Mouse (Mus musculus) midbrain, embryonic 16.5 days (tissue): ENCODE measurements around the gene Cd5l. TPM values are rescaled to one million over a fixed set of nuclear protein-coding genes. Genes with fewer than 3 reads are reported as not detected.
"Not testable (repeated sequence)": the region's sequence is repeated elsewhere in the genome, so short reads cannot be mapped to it uniquely, and the experiment has no call there.

Experiments used
- ATAC-seq: fragments of 200-750 bp; cut with Nextera tagmentation; 2 replicates; pipeline ENCODE4 v1.8.0; 2017; ENCODE audit warnings: moderate TSS enrichment
- H3K27ac ChIP-seq: fragments of 300-500 bp; sonication (generic); 2 replicates; pipeline ENCODE4 v1.5.1; 2014; ENCODE audit warnings: mild to moderate bottlenecking, low read length, mixed read lengths
- H3K27me3 ChIP-seq: fragments of 300-500 bp; sonication (generic); 2 replicates; pipeline ENCODE4 v1.6.1; 2014; ENCODE audit warnings: low read depth, low read length, mixed read lengths; ENCODE audit not compliant: control insufficient read depth, insufficient read depth
- H3K36me3 ChIP-seq: fragments of 300-500 bp; sonication (generic); 2 replicates; pipeline ENCODE4 v1.6.1; 2014; ENCODE audit warnings: mild to moderate bottlenecking, low read length, moderate library complexity, mixed read lengths; ENCODE audit not compliant: control insufficient read depth, insufficient read depth
- H3K4me1 ChIP-seq: fragments of 300-500 bp; sonication (generic); 2 replicates; pipeline ENCODE4 v1.6.1; 2014; ENCODE audit warnings: mild to moderate bottlenecking, low read length, mixed read lengths; ENCODE audit not compliant: control insufficient read depth, insufficient read depth
- H3K4me2 ChIP-seq: fragments of 300-500 bp; sonication (generic); 2 replicates; pipeline ENCODE4 v1.6.1; 2014; ENCODE audit warnings: mild to moderate bottlenecking, low read length, mixed read lengths
- H3K4me3 ChIP-seq: fragments of 300-500 bp; sonication (generic); 2 replicates; pipeline ENCODE4 v1.5.1; 2014; ENCODE audit warnings: low read depth, mild to moderate bottlenecking, low read length, moderate library complexity, mixed read lengths
- H3K9ac ChIP-seq: fragments of 300-500 bp; sonication (generic); 2 replicates; pipeline ENCODE4 v1.6.1; 2014; ENCODE audit warnings: low read depth, low read length, mixed read lengths
- H3K9me3 ChIP-seq: fragments of 300-500 bp; sonication (generic); replicated peaks from 2 replicates; pipeline ENCODE4 v1.6.1; 2014; ENCODE audit warnings: mild to moderate bottlenecking, low read length, mixed read lengths; ENCODE audit not compliant: control insufficient read depth, poor library complexity, severe bottlenecking
- WGBS: fragments of 180-500 bp; shearing (Covaris S2); extraction: QIAGEN DNeasy Blood & Tissue Kit; methylation state at CpG from one replicate; pipeline ENCODE4 v1.1.7; 2014; 5-methylcytosine and 5-hydroxymethylcytosine counted together
- polyA plus RNA-seq: library from polyadenylated mRNA; unstranded; fragments of >200 nt; fragmentation: Nextera tagmentation; extraction: Ambion mirVana; gene quantifications from 2 replicates; pipeline ENCODE4 v1.2.1, GENCODE M21; 2015

Cd5l gene
- polyA plus RNA-seq, 1 experiment from 2014 or later: 0.11 TPM

DNA sequence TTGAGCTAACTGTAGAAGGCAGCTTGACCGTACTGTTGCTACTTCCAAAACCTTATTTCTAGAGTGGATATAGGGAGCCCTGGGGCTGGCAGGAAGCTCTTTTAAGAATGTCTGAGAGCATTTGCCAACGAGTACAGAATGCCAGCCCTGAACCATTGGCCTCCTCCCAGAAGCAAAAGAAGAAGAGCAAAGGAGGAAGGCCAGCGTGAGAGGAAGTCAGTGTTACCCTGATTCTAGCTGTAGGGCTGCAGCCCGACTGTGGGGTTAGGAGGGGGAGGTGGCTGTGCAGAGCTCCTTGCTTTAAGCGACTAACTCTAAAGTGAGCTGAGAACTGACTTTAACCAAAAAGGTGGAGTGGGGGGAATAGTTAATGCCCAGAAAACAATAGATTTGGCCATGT lies 11.5 kb downstream of the Cd5l start:
- Histone ChIP-seq H3K4me1 (no peaks in the 10 kb centered on the region), H3K9me3 (no peaks in the 10 kb centered on the region), H3K27me3 (no peaks in the 10 kb centered on the region), H3K9ac (no peak overlapping the region), H3K4me2 (no peak overlapping the region), H3K27ac (no peak overlapping the region), H3K36me3 (no peaks in the 10 kb centered on the region), H3K4me3 (no peak overlapping the region)
- 86% methylated on average over 5 of the region's 5 CpGs for WGBS
- no peak for ATAC-seq

DNA sequence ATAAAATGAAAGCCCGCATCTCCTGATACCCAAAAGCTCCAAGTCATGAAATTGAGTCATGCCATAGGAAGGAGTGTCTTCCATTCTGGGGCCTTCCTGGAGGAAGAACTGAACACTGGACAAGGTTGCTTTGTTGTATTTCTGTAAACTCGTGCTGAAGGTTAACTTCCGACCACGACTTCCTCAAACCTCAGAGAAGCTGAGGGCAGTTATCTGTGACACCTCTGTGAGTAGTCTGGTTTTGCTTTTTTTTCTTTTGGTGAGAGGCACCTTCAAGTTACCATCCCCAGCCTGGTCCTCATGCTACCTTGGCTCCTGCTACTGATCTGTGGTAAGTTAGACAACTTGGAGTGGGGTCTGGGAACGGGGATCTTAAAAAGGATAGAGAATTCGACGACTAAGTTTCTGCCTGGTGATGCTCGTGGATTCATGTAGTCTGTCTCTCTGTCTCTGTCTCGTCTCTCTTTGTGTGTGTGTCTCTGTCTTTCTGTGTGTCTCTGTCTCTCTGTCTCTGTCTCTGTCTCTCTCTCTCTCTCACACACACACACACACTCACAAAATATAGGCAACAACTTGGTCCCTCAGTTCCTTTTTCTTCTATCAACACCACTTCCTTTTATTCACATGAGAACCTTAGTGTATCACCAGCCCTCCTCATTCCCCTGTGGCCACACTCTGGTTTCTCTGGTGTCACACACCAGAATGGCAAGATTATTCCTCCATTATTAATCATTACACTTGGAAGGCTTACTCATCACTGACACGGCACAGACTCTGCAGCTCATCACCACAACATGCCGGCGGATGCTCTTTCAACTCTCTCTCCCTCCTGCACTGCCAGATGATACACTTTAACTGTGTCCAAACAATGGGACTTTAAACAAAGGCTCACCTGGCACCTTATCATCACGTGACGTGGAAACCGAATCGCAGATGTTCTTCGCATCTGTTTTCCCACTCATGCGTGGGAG lies 18.8 kb downstream of the Cd5l start, which contains the start of gene Fcrl1:
TSS of gene Fcrl1 (plus strand) at position 193 of the 971 bp plus-strand sequence.
- 83% methylated on average over 18 of the region's 18 CpGs for WGBS
- no peak within 1 kb of the TSS for H3K4me2 ChIP-seq
- no peak within 1 kb of the TSS for H3K27ac ChIP-seq

DNA sequence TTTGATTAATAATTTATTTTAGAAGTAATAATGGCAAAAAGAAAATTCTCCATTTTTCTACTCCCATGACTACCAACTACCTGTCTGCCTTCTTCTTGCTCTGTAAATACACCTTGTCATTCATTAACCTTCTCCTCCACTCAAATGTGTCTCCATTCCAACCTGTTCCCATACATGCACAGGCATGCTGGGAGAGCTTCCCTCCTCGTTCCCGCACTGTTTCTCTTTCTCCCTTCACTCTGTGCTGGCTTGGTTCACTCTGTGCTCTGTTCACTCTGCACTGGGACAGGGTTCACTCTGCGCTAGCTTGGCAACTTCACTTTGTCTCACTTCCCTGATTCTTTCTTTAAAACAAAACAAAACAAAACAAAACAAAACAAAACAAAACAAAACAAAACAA lies 19.5 kb downstream of the Cd5l start:
- no peak overlapping the region for H3K9ac ChIP-seq
- no peak overlapping the region for H3K4me3 ChIP-seq
- H3K27ac ChIP-seq: no peak overlapping the region
- no peaks in the 10 kb centered on the region for H3K9me3 ChIP-seq
- no peaks in the 10 kb centered on the region for H3K4me1 ChIP-seq
- 71% methylated on average over 3 of the region's 3 CpGs for WGBS
- no peaks in the 10 kb centered on the region for H3K36me3 ChIP-seq
- no peak for ATAC-seq
- H3K4me2 ChIP-seq: no peak overlapping the region
- no peaks in the 10 kb centered on the region for H3K27me3 ChIP-seq

More for the DNA sequence above, 18.8 kb downstream of the Cd5l start, which contains the start of gene Fcrl1:
- H3K4me3 ChIP-seq: no peak within 1 kb of the TSS
- no peak for ATAC-seq
- no peaks in the 10 kb centered on the region for H3K27me3 ChIP-seq
- H3K4me1 ChIP-seq: no peaks in the 10 kb centered on the region
- H3K36me3 ChIP-seq: no peaks in the 10 kb centered on the region
- H3K9ac ChIP-seq: no peak within 1 kb of the TSS
- no peaks in the 10 kb centered on the region for H3K9me3 ChIP-seq

DNA sequence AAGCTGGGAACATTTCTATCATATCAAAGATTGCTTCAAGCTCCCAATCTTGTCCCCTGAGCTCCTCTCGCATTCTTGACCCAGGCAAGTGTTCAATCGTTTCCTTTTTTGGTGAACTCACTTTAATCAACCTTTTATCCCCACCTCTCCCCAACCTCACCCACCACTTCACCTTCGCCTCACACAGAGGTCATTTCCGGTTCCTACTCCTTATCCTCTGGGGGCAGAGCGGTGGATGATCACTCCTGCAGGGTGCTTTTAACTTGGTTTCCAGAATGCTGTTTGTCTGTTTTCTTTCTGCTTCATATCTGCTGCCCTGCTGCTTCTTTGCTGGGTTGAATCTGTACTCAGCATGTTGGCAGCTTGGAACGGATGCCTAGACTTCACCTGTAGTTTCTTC lies 20.0 kb downstream of the Cd5l start:
- 76% methylated on average over 6 of the region's 6 CpGs for WGBS
- no peaks in the 10 kb centered on the region for H3K4me1 ChIP-seq
- H3K4me3 ChIP-seq: no peak overlapping the region
- no peak for ATAC-seq
- H3K27me3 ChIP-seq: no peaks in the 10 kb centered on the region
- H3K36me3 ChIP-seq: no peaks in the 10 kb centered on the region
- H3K9me3 ChIP-seq: no peaks in the 10 kb centered on the region
- H3K27ac ChIP-seq: no peak overlapping the region
- H3K4me2 ChIP-seq: no peak overlapping the region
- no peak overlapping the region for H3K9ac ChIP-seq

DNA sequence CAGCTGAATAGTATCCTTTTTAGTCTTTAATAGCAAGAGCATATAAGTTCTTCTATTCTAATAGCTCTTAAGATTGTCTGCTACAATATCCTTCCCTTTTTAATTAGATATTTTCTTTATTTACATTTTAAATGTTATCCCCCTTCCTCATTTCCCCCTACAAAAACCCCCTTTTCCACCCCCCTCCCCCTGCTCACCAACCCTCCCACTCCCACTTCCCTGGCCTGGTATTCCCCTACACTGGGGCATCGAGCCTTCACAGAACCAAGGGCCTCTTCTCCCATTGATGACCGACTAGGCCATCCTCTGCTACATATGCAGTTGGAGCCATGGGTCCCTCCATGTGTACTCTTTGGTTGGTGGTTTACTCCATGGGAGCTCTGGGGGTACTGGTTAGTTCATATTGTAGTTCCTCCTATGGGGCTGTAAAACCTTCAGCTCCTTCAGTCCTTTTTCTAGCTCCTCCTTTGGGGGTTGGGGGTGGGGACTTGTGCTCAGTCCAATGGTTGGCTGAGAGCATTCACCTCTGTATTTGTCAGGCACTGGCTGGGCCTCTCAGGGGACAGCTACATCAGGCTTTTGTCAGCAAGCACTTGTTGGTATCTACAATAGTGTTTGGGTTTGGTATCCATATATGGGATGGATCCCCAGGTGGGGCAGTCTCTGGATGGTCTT lies 22.1 kb downstream of the Cd5l start:
- H3K36me3 ChIP-seq, H3K4me2 ChIP-seq, H3K27ac ChIP-seq, H3K4me3 ChIP-seq, ATAC-seq, H3K4me1 ChIP-seq, H3K9me3 ChIP-seq, H3K9ac ChIP-seq, H3K27me3 ChIP-seq: not testable (repeated sequence)
- WGBS: 80% methylated on average over 2 of the region's 2 CpGs

DNA sequence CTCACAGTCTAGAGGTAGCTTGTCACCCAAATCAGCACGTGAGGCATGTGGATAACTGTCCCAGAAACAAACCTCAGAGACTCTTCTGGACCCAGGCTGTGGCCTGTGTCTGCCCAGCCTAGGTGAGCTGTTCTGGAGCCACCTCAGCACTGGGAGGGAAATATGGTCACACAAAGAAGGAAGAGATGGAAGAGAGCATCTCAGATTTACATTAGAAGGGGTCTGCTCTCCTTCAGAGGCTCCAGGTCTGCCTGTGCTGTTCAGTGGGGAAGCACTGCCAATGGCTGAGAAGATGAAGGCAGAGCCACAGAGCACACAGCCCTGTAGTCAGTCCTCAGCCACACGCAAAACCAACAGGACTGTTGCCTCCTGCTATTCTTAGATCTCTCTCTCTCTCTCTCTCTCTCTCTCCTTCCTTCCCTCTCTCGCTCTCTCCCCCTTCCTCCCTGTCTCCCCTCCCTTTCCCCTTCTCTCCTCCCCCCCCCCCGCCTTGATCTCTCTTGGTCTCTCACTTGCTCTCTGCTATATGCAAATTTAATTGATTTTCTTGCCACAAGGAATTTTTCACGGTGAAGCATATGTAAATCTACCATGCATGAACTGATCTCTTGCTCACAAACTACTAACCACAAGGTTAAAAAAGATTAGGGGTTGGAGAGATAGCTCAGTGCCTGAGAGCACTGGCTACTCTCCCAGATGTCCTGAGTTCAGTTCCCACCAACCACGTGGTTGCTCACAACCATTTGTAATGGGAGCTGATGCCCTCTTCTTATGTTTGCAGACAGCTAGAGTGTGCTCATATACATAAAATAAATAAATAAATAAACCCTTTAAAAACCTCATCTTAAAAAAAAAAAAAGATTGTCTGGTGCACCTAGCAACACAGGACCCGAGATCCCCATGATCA lies 24.4 kb downstream of the Cd5l start:
- H3K4me1 ChIP-seq: no peaks in the 10 kb centered on the region
- ATAC-seq: no peak

DNA sequence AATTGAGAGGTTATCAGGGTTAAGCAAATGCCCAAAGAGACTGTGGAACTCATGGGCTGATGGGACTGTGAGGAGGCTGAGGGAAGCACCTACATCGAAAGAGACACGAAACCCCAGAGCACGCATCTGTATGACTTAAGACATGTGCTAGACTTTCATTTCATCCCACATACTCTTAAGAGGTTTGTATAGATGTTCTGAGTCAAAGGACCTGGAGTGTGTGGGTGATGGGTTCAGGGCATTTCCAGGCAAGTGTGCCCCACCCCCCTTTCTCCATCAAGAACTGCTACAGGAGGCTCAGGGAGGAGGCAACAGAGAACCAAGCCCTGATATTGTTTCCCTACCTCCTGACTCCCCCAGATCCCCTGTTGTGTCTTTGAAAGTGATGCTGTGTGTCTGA lies 25.6 kb downstream of the Cd5l start:
- no peaks in the 10 kb centered on the region for H3K27me3 ChIP-seq
- no peaks in the 10 kb centered on the region for H3K36me3 ChIP-seq
- H3K9me3 ChIP-seq: no peaks in the 10 kb centered on the region
- no peak overlapping the region for H3K9ac ChIP-seq
- no peak overlapping the region for H3K27ac ChIP-seq
- no peak for ATAC-seq
- no peak overlapping the region for H3K4me3 ChIP-seq
- H3K4me1 ChIP-seq: no peaks in the 10 kb centered on the region
- WGBS: 95% methylated on average over 3 of the region's 3 CpGs
- no peak overlapping the region for H3K4me2 ChIP-seq

More for the DNA sequence above, 24.4 kb downstream of the Cd5l start:
- Histone ChIP-seq H3K4me2 (no peak overlapping the region), H3K27ac (no peak overlapping the region), H3K4me3 (no peak overlapping the region), H3K36me3 (no peaks in the 10 kb centered on the region), H3K27me3 (no peaks in the 10 kb centered on the region), H3K9me3 (no peaks in the 10 kb centered on the region), H3K9ac (no peak overlapping the region)
- 57% methylated on average over 7 of the region's 7 CpGs for WGBS

DNA sequence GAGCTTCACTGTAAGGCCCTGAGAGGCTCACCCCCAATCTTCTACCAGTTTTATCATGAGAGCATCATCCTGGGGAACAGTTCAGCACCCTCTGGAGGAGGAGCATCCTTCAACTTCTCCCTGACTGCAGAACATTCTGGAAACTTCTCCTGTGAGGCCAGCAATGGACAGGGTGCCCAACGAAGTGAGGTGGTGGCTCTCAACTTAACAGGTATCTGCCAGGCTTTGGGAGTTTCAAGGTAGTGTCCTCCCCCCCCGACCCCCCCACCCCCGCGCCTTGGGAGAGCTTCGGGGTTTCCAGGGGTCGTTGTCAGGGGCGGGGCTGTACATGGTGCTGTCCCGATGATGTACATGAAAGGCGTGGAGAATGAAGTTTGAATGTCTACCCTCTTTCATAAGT lies 27.4 kb downstream of the Cd5l start:
- H3K9ac ChIP-seq: no peak overlapping the region
- no peak overlapping the region for H3K27ac ChIP-seq
- no peaks in the 10 kb centered on the region for H3K36me3 ChIP-seq
- no peak for ATAC-seq
- H3K4me1 ChIP-seq: no peaks in the 10 kb centered on the region
- WGBS: 82% methylated on average over 9 of the region's 9 CpGs
- H3K9me3 ChIP-seq: no peaks in the 10 kb centered on the region
- no peaks in the 10 kb centered on the region for H3K27me3 ChIP-seq
- H3K4me3 ChIP-seq: no peak overlapping the region
- no peak overlapping the region for H3K4me2 ChIP-seq
